Mouse (Mus musculus): ENCODE results near the gene Ndrg4. TPM values are rescaled to one million over a fixed set of nuclear protein-coding genes. Genes with fewer than 3 reads are reported as not detected.
A peak's percentile ranks its signal among the peaks of the same experiment; 100 is the strongest.

The Ndrg4 gene
- total RNA-seq, 2 experiments from 2014 or later, result not detected

GRCm38 (mm10) chr8:95714837-95715413, 38.1 kb downstream of the Ndrg4 start:
- no peak for ATAC-seq (replicated peaks; ENCODE audit: low FRiP score, poor library complexity, severe bottlenecking)

DNA sequence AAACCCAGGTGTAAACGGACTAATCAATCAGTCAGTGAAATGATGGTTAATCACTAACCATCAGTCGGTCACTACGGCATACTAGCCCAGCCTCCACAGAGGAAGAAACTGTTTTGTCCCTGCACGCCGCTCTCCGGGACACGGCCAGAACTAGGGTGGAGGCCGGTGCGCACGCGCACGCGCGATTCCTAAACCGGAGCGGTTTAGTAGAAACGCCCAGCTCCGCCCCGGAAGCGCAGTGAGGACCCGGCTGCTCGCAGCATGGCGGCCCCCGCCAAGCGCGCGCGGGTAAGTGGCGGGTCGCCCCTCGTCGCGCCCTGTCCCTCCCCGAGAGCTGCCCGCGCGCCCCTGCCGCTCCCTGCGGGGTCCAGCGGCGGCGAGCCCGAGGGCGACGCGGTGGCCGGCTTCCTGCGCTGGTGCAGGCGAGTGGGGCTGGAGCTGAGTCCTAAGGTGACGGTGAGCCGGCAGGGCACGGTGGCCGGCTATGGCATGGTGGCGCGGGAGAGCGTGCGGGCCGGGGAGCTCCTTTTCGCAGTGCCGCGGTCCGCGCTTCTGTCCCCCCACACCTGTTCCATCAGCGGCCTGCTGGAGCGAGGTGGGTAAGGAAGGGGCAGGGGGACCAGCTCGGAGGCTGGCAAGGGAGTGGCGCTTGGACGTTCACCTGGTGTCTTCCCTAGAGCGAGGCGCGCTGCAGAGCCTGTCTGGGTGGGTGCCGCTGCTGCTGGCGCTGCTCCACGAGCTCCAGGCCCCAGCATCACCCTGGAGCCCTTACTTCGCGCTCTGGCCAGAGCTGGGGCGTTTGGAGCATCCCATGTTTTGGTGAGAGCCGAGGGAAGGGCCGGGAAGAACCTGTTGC, 39.1 kb downstream of the Ndrg4 start, which contains the start of gene Setd6:
Gene Setd6, plus strand, starts transcription at position 206 of the 856 bp plus-strand sequence.
- peak; percentile 87 for ATAC-seq (replicated peaks; ENCODE audit: low FRiP score, poor library complexity, severe bottlenecking)

GRCm38 (mm10) chr8:95716546-95717335, 40.0 kb downstream of the Ndrg4 start:
- no peak for ATAC-seq (replicated peaks; ENCODE audit: low FRiP score, poor library complexity, severe bottlenecking)

- no peak for ATAC-seq (replicated peaks; ENCODE audit: low FRiP score, poor library complexity, severe bottlenecking)
Measured at GRCm38 (mm10) chr8:95727625-95728024, 50.8 kb downstream of the Ndrg4 start.

DNA sequence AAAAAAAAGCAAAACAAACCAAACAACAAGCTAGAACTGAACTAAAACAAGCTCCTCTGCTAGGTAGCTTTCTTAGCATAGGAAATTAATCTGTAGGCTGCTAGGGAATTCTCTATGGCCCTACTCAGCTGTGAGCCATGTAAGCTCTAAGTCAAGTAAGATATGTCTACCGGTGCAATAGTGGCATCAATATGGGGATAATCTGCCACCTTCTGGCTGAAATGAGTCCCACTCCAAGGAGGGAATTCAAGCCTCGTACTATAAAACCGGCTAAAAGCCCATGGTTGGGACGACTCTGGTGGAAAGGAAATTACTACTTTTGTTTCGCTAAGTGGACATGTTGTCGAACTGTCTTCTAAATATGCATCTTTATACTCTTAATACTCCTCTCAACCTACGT, 61.8 kb downstream of the Ndrg4 start:
- no peak for ATAC-seq (replicated peaks; ENCODE audit: low FRiP score, poor library complexity, severe bottlenecking)

- no peak for ATAC-seq (replicated peaks; ENCODE audit: low FRiP score, poor library complexity, severe bottlenecking)
Measured at GRCm38 (mm10) chr8:95741732-95742131, 65.0 kb downstream of the Ndrg4 start.

DNA sequence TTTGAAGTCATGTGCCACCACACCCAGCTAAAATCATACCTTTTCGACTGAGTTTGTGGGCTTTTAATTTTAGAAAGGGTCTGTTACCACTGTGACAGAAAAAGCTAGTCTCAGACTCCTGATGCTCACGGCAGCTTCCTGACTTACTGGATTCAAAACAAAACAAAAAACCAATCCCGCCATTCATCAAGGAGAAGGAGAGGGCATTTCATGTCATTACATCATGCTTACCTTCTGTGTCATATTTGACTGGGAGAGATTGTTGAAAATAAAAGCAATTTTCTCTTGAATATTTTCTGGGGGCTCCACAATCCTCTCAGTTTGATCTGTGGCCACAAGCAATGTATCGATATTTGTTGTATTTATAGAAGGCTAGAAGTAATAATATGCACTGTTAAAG, 71.2 kb downstream of the Ndrg4 start:
- ATAC-seq (replicated peaks; ENCODE audit: low FRiP score, poor library complexity, severe bottlenecking), result no peak

DNA sequence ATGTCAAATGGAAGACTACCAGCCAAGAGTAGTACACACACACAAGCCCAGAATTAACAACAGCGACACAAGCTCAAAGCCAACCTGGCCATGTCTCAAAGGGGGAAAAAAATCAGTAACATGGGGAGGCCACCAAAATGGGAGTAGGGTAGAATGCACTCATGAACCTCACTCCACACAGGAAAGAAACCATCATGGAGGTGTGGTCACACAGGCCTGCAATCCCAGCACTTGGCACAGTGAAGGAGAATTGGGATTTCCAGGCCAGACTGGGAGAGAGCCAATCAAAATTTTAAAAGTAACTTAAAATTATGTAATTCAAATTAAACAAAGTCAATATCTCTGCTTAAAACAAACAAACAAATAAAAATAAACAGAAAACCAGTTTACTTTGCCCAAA, 75.1 kb downstream of the Ndrg4 start:
- ATAC-seq (replicated peaks; ENCODE audit: low FRiP score, poor library complexity, severe bottlenecking), result no peak

- ATAC-seq (replicated peaks; ENCODE audit: low FRiP score, poor library complexity, severe bottlenecking), result no peak
Measured at GRCm38 (mm10) chr8:95760323-95760722, 83.5 kb downstream of the Ndrg4 start.

DNA sequence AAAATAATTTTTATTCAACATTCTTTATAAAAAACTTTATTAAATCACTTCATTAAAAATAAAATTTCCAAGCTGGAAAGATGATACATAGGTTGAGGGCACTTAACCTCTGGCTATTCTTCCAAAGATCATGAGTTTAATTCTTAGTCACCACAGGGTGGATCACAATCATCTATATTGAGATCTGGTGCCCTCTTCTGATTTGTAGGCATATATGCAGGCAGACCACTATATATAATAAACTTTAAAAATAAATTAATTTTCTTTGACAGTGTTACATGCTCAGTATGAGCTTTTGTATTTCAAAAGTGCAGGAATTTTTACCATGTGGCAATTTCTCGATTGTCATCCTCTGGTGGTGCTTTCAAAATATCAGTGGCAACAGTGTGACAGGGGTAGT, 87.4 kb downstream of the Ndrg4 start:
- ATAC-seq (replicated peaks; ENCODE audit: low FRiP score, poor library complexity, severe bottlenecking), result no peak

Other genes starting within 250 kb of the Ndrg4 start
- 16.7 and 24.6 TPM in 2 replicates for gene Cfap20, start 242.1 kb upstream of the Ndrg4 start, total RNA-seq (2015; ENCODE audit: low replicate concordance)
- 3.2 and 11.2 TPM in 2 replicates for gene Cfap20, start 242.1 kb upstream of the Ndrg4 start, total RNA-seq (2017; ENCODE audit: low replicate concordance)
- 27.1 and 43.1 TPM in 2 replicates for gene Csnk2a2, start 186.9 kb upstream of the Ndrg4 start, total RNA-seq (2015; ENCODE audit: low replicate concordance)
- 12.3 and 13.0 TPM in 2 replicates for gene Csnk2a2, start 186.9 kb upstream of the Ndrg4 start, total RNA-seq (2017; ENCODE audit: low replicate concordance)
- not detected in 2 replicates for gene Ccdc113, start 142.9 kb upstream of the Ndrg4 start, total RNA-seq (2015; ENCODE audit: low replicate concordance)
- gene Ccdc113, start 142.9 kb upstream of the Ndrg4 start, total RNA-seq (2017; ENCODE audit: low replicate concordance), result not detected in 2 replicates
- not detected in 2 replicates for gene Prss54, start 100.6 kb upstream of the Ndrg4 start, total RNA-seq (2015; ENCODE audit: low replicate concordance)
- gene Prss54, start 100.6 kb upstream of the Ndrg4 start, total RNA-seq (2017; ENCODE audit: low replicate concordance), result not detected in 2 replicates
- gene Gins3, start 43.5 kb upstream of the Ndrg4 start, total RNA-seq (2015; ENCODE audit: low replicate concordance), result 1.2 and 7.1 TPM in 2 replicates
- gene Gins3, start 43.5 kb upstream of the Ndrg4 start, total RNA-seq (2017; ENCODE audit: low replicate concordance), result 10.5 and 17.4 TPM in 2 replicates
- gene Setd6, start 38.9 kb downstream of the Ndrg4 start, total RNA-seq (2015; ENCODE audit: low replicate concordance), result 4.6 TPM in 1 of 2 replicates, not detected in the other
- 1.5 and 7.2 TPM in 2 replicates for gene Setd6, start 38.9 kb downstream of the Ndrg4 start, total RNA-seq (2017; ENCODE audit: low replicate concordance)
- gene Cnot1, start 130.5 kb downstream of the Ndrg4 start, total RNA-seq (2015; ENCODE audit: low replicate concordance), result 99.7 and 102 TPM in 2 replicates
- gene Cnot1, start 130.5 kb downstream of the Ndrg4 start, total RNA-seq (2017; ENCODE audit: low replicate concordance), result 68.9 and 87.2 TPM in 2 replicates
- gene Sap18b, start 148.4 kb downstream of the Ndrg4 start, total RNA-seq (2015; ENCODE audit: low replicate concordance), result 33.6 and 37.1 TPM in 2 replicates
- gene Sap18b, start 148.4 kb downstream of the Ndrg4 start, total RNA-seq (2017; ENCODE audit: low replicate concordance), result 40.6 and 56.8 TPM in 2 replicates
- 0.38 and 1.3 TPM in 2 replicates for gene Slc38a7, start 176.6 kb downstream of the Ndrg4 start, total RNA-seq (2015; ENCODE audit: low replicate concordance)
- 0.17 and 0.84 TPM in 2 replicates for gene Slc38a7, start 176.6 kb downstream of the Ndrg4 start, total RNA-seq (2017; ENCODE audit: low replicate concordance)
- gene Got2, start 211.6 kb downstream of the Ndrg4 start, total RNA-seq (2015; ENCODE audit: low replicate concordance), result 25.4 and 38.0 TPM in 2 replicates
- gene Got2, start 211.6 kb downstream of the Ndrg4 start, total RNA-seq (2017; ENCODE audit: low replicate concordance), result 14.8 and 28.5 TPM in 2 replicates